Mouse (Mus musculus): ENCODE measurements around the gene Tmem239.

Tmem239 gene

DNA sequence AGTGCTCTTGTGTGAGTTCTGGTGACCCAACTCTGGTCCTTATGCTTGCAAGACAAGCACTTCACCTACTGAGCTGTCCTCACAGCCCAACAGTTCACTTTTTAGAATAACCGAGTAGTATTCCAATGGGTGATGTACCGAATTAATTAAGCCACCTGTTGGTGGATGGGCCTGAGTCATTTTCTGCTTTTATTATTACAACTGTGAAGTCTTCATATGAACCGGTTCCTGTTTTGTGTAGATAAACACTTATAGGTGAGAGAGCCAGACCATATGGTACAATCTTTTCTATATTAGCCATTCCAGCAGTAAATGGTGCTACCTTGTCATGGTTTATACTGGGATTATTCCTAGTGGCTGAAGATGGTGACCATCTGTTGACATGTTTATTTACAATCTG is 6.5 kb downstream of the Tmem239 start:
- no peak for DNase-seq

DNA sequence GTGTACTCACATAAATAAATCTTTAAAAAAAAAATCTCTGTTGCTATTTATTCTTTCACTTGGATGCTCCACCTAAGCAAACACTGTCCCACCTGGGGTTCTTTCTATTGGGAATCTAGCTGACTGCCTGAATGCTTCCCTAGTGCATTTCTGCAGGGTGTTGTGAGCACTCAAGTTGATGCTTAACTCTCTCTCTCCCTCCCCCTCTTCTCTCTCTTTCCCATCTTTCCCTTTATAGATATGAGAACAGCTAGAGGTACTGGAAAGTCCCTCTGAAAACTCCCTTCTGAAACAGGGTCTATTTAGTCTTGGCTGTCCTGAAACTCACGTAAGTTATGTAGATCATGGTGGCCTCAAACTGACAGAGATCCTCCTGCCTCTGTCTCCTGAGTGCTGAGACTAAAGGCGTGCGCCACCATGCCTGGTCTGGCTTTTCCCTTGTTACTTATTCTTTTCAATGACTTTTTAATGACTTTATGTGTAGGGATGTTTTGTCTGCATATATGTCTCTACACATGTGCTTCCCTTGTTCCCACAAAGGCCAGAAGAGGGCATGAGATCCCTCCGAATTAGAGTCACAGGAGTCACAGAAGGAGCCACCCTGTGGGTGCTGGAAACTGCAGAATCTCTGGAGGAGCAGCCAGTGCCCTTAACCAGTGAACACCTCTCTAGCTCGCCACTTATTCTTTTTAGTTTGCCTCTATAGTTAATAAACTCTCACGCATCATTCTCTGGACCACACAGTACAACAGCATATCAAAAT is 8.0 kb downstream of the Tmem239 start:
- peak; percentile 24 for DNase-seq

DNA sequence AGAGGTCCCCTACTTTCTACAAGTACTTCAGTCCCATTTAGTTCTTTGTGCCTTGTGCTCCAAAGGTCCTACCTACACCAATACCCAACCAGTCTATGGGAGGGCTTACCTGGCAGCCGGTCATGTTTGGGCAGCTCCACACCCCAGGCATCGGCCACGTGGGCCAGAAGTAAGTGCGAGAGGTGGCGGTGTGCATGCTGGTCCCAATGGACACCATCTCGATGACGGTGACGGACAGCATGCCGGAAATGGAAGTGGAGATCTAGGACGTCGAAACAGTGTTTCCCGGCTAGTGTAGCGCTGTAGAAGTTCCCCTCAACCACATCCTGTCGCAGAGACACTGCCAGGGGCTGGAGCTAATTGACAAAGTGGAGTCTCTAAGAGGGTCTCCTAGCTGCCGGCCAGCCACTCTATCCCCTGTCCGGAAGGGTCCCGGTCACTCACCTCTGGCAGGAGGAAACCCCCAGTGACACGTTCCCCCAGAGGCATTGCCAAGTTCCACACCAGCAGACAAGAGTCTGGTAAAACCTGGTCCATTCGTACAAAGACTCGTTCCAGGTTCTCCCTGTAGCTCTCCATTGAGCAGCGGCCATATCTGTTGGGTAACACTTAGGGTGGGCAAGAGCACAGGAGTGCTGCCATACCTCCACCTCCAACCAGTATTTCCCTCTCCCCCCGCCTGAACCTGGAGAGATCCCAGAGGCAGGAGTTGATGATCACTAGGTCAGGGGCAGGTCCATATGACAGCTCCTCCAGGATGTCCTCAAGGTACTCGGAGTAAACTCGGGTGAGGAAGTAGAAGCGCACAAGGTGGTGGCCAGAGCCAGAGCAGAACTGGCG is 15.7 kb downstream of the Tmem239 start:
- no peak for DNase-seq

DNA sequence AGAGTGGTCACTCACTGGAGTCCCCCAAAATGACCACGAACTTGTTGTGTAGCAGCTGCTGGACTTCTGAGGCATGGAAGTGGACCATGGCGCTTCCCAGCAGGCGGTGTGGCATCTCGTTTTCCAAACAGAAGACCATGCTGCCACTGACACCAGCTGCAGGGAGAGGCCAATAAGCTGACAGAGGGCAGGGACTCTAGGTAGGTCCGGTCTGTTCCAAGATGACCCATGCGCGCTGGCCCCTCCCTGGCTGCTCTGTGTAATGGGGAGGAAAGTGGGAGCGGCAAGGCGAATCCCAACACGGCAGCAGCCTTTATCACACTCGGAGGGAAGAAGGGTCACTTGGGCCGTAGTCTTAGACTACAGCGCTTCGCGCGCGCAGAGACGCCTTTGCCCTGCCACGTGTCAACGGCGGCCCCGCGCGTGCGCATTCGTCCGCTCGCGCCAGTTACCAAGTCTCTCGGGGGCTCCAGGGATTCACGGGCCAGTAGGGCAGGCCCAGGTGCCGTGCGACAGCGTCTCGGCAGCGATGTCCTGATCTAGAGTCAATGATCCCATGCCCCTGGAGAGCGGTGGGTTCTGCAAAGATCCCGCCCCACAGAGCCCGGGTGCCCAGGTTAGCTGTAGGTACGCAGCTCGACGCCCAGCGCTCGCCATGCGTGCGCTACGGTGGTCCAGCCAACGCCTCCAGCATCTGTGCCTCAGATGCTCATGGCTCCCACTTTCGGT is 17.3 kb downstream of the Tmem239 start:
- peak; percentile 74 for DNase-seq

DNA sequence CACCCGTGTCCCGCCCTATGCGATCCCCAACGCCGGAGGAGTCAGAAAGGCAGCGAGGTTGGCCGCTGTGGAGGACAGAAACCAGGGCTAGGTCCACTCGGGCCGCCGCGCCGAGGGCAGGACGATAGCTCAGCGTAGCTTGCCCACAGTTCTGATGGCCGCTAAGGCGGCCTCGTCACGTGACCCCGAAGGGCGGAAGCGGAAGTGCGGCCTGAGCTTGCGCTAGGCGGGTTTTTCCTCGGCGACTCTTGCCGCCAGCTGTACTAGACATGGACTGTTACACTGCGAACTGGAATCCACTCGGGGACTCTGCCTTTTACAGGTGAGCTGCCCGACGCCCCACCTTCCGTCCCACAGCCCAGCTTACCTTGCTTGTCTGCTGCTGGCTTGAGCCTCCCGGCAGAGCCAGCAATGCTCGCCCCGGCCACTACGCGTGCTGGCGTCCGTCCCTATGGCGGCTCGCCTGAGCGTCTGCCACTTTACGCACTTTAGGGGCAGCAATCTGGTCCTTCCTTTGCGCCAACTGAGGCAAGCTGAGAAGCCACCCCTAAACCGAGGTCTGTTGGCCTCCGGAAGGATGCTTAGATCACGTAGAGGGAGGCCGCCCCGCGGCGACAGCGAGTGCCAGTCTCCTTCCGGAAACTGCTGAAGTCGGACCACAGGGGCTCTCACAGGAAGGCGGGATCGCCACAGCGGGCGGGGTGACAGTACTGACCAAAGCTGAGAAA is 18.0 kb downstream of the Tmem239 start, which contains the start of the genes Vps16 and Pced1a:
Gene Vps16, plus strand, starts transcription at position 214 of the 728 bp plus-strand sequence.
Gene Pced1a, minus strand, starts transcription at position 576 of the 728 bp plus-strand sequence.
- peak; percentile 94 for DNase-seq

DNA sequence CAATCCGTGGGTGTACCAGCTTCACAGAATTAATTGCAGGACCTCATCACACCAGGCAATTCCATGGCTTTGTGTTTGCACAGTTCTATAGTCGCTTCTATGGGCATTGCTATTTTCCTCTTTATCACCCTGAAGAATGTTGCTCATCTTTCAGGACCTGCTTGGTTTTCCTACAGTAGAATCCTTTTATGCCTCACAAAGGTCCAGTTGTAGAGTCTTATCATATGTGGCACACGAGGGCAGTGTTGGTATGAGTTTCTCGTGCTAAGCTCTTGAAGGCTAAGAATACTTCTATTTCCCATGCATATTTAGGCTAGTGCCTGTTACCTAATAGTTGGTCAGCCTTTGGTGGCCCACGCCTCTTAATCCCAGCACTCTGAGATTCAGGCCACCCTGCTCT is 18.8 kb downstream of the Tmem239 start:
- DNase-seq, result peak; percentile 29

DNA sequence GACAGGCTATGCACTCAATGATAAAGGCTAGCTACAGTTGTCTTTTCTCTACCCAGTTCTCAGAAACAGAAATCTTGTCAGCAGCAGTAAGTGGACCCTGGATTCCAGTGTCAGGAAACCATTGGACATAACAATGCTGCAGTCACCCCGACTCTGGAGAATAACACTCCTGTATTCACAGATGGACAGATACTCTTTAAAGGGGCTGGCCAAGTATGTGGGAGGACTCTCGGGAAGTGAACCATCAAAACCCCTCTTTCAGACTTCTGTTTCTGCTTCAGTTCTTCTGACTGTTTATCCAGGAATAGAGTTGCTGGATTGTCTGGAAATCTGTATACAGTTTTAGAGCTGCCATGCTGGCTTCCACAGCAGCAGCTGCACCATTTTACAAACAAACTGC is 23.6 kb downstream of the Tmem239 start:
- DNase-seq, result no peak

DNA sequence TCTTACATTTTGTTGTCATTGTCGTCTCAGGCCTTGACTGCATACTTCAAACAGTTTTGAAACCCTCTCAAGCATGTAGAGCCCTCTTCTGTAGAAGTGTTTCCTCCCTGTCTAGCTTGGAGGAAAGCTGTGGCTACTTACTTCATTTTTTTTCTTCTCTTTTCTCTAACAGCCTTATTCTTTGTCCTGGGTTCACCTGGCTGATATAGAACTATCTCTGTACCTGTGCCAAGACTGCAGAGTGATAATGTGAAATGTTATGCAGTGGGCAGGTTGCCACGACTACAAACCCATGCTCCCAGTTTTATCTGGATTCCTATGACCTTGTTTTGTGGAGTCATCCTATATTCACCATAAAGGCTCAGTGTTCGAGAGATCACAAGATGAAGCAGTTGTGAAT is 24.2 kb downstream of the Tmem239 start:
- DNase-seq, result peak; percentile 42

DNA sequence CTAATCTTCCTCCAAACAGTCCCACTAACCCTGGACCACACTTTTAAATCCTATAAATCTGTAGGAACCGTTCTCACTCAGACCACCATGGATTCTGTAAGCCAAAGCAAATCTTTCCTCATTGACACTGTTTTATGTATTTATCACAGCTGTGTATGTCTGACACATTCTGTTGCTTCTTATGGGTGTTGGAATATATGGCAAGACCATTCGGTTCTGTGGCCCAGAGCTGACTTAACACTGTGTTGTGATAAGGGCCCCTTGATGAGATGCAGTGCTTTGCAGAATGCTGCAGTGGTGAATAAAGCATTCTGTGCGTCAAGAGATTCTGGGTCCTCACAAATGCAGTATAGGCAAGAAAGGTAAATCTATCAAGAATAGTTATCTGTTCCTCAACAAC is 25.9 kb downstream of the Tmem239 start:
- no peak for DNase-seq

DNA sequence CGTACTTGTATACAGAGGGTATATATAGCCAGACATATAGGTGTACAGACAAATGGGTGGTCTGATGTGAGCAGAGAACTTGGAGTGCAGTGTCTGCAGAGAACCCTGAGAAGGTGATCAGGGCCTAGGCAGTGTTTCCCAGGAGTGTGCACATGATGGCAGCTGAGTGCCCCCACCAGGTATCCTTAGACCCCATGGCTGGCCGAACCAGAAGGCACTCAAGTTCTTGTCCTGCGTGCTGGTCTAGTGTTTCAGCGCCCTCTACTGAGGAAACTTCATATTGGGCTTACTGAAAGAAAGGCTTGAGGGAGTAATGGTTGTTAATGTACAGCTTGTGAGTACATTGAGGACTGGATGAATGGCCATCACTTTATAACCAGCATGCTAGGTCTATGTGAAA is 26.9 kb downstream of the Tmem239 start:
- peak; percentile 87 for DNase-seq

DNA sequence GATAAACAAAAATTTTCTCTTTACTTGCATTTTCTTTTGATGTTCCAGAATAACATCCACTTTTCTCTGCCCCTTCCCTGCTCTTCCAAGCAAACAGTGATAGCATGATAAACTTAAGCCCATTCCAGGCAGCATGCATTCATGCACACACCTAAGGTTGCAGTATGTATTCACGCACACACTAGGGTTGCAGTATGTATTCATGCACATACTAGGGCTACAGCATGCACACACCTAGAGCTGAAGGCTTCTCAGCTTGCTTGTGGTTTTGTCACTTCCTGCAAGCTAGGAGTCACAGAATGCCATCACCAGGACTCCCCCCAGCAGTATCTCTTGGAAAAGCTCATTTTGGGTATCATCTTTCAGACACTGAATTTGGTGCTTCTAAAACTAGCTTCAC is 30.5 kb downstream of the Tmem239 start:
- DNase-seq, result no peak

DNA sequence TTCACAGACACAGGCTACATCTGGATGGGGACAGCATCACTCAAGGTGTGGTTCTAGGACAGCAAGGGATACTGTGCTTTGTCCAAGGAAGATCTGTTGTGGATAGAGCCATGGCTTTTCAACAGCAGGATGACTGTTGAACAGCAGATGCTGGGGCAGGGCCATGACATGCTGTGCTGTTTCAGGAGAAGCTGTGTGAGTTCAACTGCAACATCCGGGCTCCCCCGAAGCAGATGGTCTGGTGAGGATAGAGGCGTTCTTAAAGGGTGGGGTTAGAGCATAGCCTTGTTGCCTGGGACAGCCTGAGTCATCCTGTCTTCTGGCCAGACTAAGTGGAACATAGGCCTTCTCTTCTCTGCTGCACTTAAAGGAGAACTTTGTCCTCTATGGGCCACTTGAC is 32.6 kb downstream of the Tmem239 start:
- DNase-seq, result no peak

DNA sequence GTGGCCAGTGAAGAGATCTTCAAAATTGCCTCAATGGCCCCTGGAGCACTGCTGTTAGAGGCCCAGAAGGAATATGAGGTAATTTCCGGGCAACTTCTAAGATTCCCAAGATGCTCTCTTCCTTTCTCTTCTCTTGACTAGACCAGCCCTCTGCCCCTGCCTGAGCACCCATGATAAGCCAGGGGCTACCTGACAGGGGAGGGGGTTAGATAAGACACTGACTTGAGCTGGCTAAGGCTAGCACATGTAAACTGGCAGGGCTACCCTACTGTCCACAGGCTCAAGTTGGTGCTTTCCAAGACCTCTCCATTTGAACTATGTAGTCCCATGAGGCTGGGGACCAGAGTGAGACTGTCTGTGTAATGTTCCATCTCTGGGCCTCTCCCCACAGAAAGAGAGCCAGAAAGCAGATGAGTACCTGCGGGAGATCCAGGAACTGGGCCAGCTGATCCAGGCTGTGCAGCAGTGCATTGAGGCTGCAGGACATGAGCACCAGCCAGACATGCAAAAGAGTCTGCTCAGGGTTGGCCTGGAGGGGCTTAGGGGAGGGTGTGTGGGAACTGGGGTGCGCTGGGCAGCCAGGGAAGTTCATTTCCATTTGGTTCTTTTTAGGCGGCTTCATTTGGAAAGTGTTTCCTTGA is 33.7 kb downstream of the Tmem239 start:
- DNase-seq, result no peak

DNA sequence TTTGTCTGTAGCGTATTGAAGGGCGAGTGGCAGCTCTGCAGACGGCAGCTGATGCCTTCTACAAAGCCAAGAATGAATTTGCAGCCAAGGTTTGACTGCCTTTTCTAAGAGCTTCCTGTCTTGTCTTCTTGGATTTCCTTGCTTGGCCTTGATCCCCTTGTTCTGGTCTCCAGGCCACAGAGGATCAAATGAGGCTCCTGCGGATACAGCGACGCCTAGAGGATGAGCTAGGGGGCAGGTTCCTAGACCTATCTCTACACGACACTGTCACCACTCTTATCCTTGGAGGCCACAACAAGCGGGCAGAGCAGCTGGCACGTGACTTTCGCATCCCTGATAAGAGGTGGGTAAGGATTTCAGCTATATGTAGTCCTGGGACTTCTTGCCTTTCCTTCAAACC is 35.9 kb downstream of the Tmem239 start:
- DNase-seq, result no peak

DNA sequence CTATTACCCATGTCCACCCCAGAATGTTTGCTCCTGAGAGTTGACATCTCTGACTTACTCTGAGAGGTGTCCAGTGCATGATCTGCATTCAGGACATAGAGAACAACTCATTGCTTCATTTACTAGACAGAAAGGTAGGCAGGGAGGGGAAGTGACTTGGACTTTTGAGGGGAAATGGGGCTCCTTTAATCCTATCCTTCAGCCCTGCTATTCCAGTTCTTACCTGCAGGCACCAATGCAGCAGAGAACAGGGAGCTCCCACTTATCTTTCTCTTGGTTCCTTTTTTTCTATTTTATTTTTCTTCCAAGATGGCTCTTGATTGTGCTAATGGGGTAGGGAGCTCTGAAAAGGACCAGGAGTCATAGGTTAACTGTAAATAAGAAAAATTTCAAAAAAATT is 42.2 kb downstream of the Tmem239 start:
- no peak for DNase-seq

DNA sequence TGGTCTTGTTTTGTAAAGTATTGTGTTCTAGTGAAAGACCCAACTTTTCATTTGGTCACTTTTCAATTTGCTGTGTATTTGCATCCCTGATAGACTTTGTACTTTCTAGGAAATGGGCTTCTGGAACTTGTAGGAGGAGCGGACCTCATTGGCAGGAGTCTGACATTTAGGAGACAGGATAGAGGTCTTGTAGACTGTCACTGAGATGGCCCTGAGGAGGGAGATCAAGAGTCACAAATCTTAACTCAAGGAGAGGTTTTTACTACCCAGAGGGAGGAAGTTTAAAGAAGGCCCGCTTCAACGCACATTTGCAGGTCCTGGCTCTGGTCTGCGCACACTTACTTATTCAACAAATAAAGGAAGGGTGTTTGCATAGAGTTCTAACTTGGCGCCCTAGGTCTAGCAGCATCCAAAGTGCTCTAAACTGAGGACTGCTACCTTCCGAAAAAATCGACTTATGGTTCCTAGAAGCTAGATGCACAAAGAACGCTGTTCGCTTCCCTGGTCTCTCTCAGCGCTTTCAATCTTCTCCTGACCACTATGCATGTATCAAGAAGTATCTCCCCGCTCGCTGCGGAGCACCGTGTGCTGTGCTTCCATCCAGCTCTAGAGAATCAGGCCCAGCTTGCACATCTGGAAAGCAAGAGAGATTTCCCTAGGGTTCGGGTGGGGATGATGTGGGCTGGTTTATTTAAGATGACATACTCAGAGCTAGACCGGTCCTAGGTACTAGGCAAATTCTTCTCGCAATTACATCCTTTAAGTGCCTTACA is 42.9 kb downstream of the Tmem239 start:
- no peak for DNase-seq

DNA sequence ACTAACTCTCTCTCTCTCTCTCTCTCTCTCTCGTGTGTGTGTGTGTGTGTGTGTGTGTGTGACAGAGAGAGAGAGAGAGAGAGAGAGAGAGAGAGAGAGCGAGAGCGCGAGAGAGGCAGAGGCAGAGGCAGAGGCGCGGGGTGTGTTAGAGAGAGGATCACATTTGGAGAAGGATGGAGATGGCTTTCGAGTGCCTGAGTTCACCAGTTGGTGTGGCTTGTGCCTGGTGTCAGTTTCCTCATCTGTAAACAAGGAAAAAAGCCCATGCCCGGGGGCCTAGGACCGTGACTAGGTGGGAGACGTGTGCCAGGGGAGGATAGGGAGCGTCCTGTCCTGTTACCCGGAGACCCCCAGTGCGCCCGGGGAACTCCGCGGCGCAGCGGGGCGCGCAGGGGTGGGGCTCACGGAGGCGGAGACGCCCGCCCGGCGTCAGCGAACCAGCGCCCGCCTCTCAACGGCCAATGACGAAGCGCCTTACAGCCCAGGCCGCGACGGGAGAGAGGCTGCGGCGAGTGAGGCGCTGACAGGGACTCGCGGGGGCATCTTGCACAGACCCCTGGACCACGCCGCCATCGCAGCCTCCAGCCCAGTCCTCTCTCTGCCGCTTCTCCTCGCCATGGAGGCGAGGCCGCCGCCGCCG is 43.6 kb downstream of the Tmem239 start, which contains the start of gene Ptpra:
Gene Ptpra, plus strand, starts transcription at position 485 of the 640 bp plus-strand sequence.
- peak; percentile 91 for DNase-seq

DNA sequence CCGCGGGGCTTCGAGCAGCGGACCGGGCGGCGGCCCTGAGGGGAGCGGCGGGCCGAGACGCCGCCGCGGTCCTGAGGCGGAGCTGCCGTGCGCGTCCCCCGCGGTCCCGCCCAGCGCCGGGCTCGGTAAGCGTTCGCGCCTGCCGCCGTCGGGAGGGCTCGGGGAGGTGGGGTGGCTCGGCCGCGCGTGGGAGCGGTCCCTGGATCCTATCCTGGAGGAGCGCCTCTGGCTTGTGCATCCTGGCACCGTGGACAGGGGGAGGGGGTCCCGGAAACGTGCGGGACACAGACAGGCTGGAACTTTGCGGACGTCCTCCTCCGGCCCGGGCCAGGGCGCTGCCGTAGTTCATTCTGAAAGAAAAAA is 44.1 kb downstream of the Tmem239 start:
- DNase-seq, result peak; percentile 69

DNA sequence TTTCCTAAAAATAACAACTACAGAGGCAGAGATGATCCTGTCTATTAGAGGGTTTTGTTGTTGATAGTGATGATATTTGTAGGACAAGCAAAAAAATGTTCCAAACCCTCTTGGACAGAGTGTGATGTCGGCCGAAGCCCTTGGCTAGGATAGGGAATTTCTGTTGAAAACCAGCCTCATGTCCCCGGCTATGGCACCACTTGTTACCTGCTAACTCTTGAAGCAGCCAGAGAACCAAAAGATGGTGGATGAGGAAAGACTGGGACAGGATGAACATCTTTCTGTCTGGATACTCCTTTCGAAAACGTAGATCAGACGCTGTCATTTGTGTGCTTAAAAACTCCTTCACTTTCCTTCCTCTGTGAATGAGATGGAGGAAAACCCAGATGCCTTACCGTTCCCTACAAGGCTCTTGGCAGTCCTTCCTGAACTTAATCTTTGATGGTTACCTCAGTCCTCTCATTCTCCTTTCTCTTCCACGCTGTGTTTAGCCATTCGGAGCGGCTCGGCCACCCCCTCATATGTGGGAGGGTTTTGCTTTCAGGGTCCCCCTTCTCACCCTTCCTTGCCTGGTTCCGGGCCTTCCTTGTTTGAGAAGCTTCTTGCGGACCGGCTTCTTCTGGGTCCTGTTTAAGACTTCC is 44.9 kb downstream of the Tmem239 start:
- no peak for DNase-seq

DNA sequence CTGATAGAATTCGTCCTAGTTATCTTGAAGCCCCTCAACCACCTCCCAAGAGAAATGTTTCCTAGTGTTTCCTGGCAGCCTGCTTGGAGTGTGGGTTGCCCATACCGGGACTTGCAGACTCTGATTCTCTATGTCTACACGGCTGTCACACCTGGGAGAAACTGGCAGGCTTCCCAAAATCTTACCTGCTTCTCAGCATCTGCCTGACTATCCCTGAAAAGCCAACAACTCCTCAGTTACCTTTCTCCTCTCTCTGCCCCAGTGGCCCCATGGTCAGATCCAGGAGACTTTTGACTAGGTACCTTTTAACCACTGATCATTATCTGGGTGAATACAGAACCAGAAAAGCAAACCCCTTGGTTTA is 45.4 kb downstream of the Tmem239 start:
- DNase-seq, result no peak

Data from lung, postnatal 36 days (tissue).